Mouse (Mus musculus): Measurements from ENCODE around the gene Rtn4.

Rtn4 gene

DNA sequence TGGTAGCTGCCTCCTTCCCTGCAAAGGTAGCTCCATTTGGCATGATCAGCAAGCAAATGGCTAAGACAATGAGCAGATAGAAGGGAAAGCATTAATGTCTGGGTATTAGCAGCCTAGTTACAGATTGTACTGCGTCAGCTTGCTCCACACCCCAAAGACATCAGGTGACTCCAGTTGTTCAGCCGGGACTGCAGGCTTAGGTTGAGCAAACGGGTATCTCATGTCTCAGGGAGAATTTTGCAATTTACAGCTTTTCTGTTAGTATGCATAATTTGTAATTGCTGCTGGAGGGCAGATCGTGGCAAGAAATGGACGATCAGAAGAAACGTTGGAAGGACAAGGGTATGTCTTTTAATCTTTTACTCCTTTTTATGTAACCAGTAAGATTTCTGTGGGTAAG lies 25.8 kb downstream of the Rtn4 start:
- WGBS, result 16% methylated on average over 6 of the region's 6 CpGs

DNA sequence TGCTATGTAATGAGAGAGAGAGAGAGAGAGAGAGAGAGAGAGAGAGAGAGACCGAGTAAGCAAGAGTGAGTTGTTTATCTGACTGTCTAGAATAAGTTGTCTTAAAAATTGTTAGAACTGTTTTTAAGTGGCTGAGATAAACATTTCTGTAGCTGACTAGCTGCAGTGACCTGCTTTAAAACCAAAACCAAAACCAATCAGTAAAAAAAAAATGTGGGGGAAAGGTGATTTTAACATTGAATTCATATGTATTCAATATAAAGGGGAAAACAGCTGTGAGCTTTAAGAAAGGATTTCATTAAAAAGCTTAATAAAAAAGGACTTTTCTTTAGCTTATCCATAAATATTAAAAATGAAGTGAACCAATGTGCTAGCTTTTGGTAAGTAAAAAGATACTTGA lies 26.9 kb downstream of the Rtn4 start:
- 8% methylated on average over 1 of the region's 1 CpGs for WGBS

DNA sequence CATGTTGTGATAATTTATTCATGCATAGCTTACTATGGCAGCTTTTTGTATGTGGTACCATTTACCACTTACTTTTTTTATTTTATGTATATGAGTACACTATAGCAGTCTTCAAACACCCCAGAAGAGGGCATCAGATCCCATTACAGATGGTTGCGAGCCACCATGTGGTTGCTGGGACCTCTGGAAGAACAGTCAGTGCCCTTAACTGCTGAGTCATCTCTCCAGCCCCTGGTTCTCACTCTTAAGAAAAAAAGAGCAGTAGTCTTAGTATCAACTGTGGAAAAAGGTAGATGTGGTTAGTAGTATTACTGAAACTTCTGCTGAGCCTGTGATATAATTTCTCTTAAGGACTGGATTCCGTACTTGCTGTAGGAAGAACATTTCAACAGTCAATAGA lies 31.5 kb downstream of the Rtn4 start:
- WGBS, result 66% methylated on average over 2 of the region's 2 CpGs

DNA sequence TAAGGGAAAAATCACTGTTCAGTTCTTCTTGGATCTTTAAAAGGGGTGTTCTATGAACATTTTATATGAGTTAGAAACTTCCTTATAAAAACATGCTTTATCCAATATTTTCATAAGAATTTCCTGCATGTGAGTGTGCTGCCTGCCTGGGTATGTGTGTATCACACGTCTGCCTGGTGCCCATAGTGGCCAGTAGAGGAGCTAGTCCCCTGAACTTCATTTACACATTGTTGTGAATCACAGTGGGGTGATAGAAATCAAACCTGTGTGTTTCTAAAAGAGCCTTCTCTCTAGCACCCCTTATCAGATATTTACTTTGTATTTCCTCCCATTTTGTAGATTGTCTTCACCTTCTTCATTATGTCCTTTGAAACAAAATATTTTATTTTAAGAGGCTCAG lies 32.9 kb downstream of the Rtn4 start:
- 33% methylated on average over 1 of the region's 1 CpGs for WGBS

DNA sequence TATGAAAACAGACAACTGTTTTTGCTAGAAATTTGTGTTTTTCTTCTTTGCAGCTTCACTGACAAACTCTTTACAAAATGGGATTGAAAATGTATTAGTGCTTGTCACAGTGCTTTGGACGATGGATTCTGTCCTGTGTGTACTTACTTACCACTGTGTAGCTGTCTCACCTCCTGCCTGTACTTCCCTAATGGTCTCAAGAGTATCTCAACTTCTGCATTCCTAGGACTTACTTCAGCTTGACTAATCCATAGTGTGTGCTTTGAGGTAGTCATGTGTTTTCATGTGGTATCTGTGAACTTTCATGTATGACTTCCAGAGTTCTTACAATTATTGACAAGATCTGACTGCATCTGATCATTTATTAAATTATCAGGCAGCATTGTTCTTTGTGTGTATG lies 35.2 kb downstream of the Rtn4 start:
- WGBS, result 48% methylated on average over 1 of the region's 1 CpGs

DNA sequence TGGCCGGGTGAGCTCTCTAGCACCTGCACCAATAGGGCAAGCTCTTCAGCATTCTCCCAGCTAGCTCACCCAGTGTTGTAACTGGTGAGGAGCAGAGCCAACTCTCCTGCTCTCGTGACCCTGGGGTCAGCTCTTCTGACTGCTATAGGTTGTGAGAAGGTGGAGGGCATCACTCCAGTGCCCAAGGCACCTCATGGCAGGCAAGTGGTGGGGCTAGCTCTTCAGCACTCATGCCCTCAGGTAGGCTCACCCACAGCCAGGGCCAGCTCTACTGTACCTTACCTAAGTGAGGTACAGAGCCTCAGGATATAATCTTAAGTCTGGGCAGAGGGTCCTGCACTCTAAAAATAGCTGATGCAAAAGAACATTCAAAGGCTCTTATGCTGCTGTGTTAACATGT lies 47.0 kb downstream of the Rtn4 start:
- 90% methylated on average over 2 of the region's 2 CpGs for WGBS

DNA sequence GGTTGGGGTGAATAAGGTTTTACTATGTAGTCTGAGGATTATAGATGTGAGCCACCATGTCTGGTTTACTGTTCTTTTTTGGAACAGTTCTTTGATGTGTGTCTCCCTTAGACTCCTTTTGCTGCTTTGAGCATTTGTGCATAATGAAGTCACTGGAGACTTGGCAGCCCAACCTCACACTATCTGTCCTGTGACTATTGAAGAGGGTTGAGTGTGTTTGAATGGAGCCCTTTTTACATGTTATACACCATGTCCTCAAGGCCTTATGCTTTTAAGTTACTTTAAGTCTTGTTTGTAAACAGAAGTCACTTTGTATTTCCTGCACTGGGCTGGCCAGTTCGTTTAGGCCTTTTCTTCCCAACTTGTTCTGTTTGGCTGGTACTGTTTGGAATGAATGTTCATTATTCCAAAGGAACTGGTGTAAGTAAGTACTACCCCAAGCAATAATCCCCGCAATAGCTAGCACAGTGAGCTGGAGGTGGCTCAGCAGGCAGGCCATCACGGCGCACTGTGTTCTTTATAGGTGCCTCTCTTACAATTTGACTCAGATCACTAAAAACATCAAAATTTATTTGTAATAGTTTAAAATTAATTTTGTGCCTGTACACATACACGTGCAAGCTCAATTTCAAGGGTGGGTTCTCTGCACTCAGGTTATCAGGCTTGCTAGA lies 52.1 kb downstream of the Rtn4 start:
- 64% methylated on average over 5 of the region's 5 CpGs for WGBS

DNA sequence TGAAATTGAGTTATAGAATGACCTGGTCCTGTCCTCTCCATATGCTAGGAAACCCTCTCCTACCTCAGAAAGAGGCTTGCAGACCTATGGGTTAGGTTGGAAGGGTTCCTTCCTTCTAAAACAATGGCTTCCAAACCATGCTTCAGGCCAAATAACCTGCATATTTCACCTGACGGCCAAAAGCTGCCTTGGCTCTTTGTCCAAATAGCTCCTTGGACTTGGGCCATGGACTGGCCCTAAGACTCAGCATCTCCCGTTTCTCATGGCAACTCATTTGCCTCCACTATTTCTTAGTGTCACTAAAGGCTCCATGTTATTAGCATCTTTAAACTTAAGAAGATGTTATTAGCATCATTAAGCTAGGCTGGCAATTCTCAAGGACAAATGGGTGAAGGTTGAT lies 52.8 kb downstream of the Rtn4 start:
- 50% methylated on average over 2 of the region's 2 CpGs for WGBS

DNA sequence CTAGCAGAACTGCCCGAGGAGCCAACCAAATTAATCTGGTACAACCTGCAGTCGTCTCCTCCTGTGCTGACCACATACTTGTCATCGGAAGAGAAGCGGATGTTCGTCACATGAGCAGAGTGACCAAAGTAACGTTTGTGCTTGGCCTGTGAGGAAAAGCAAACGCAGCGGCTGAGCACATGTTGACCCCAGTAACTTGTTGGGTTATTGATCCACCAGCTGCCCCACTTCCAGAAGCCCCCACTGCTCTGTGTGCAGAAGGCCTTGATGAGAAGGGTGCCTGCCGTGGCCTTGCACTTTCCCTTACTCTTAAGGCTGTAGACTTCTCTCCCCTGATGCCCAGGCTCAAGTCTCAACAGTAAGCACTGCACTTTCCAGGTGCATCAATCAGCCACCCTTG lies 53.5 kb downstream of the Rtn4 start:
- 88% methylated on average over 9 of the region's 9 CpGs for WGBS

DNA sequence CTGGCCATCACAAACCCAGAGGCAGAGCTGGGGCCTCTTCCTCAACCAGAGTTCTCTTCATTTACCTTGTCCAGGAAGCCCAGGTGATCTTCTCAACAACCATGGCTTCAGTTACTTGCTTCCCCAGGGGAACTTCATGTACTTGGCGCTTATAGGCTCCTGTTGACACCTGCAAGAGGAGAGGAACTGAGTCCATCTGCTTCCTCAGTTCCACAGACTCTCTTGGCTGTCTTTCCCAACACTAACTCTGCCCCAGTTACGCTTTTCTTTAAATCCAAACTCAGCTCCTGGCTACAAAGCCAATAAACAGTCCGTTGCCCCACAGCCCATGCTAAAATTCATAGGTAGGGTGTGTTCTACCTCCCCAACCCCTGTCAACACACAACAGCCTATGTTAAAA lies 54.6 kb downstream of the Rtn4 start:
- WGBS, result 65% methylated on average over 3 of the region's 3 CpGs

DNA sequence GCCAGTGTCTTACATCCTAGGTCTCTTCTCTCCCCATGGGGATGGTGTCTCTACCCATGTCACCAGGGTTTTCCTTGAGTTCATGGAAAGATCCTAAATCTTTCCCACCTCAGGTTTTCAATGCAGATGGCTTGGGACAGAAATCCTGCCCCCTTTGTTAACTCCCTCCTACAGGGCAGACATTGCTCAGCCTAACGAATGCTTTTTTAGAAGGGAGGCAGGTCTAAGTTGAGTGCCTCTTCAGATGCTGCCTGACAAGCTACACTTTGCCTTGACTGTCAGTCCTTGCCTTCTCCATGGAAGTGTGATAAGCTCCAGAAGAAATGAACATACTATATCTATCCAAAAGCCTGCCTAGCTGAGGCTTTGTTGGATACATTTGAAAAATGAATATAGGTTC lies 55.1 kb downstream of the Rtn4 start:
- 40% methylated on average over 1 of the region's 1 CpGs for WGBS

DNA sequence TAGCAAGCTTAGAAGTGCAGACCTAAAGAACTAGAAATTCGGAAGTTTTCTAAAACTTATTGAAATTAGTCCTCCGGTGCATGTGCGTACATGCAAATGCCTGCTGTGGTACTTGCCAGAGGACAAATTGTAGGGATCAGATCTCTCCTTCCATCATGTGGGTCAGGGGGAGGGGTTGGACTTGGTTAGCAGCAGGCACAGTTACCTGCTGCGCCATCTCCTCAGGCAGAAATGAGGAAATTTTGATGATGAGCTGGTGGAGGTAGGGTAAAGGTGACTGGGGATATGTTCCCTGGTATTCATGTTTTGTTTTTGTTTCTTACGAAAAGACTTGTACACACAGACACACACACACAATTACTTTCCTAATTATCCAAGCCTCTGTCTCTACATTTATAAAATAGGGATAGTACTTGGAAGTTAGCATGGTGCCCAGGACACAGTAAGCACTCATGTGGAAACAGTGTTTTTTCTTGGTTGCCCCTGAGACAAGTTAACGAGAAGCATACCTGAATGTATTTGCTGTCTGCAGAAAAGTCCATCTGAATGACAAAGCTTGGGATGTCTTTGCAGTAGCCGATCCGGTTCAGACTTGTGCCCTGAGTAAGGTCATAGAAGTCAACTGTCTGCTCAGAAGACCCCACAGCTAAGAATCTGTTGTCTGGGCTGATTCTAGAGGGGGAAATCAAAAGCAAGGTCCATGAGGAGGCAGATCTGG lies 56.2 kb downstream of the Rtn4 start:
- WGBS, result 78% methylated on average over 8 of the region's 8 CpGs

DNA sequence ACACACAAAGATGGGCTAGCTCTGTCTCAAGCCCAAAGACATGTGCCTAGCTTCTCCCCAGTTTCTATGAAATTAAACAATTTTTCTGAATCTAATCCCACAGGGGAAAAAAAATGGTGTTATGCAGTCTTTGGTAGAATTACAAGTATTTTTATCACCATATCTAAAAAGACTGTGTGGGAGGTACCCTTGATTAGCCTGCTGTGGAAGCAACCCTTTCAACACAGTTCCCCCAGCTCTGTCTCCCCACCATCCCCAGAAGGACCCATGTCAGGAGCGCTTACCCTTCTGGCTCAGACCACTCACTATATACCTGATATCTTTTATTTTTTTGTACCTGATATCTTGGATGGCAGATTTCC lies 56.7 kb downstream of the Rtn4 start:
- WGBS, result 65% methylated on average over 1 of the region's 1 CpGs

DNA sequence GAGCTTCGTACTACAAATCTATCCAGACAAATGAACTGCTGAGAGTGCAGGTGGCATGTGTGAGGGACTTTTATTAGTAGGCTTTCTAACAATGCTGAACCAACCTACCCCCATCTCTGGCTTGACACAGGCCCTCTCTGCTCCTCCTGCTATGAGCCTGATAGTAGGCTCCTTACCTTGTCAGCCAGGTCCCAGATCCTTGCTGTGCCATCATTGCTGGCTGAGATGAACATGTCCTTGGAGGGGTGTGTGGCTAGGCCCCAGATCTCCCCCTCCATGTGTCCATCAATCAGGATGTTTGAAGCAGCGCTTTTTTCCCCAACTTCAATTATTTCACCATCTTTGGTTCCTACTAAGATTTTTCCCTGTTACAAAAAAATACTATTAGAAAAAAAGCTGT lies 58.3 kb downstream of the Rtn4 start:
- WGBS, result 85% methylated on average over 2 of the region's 2 CpGs

DNA sequence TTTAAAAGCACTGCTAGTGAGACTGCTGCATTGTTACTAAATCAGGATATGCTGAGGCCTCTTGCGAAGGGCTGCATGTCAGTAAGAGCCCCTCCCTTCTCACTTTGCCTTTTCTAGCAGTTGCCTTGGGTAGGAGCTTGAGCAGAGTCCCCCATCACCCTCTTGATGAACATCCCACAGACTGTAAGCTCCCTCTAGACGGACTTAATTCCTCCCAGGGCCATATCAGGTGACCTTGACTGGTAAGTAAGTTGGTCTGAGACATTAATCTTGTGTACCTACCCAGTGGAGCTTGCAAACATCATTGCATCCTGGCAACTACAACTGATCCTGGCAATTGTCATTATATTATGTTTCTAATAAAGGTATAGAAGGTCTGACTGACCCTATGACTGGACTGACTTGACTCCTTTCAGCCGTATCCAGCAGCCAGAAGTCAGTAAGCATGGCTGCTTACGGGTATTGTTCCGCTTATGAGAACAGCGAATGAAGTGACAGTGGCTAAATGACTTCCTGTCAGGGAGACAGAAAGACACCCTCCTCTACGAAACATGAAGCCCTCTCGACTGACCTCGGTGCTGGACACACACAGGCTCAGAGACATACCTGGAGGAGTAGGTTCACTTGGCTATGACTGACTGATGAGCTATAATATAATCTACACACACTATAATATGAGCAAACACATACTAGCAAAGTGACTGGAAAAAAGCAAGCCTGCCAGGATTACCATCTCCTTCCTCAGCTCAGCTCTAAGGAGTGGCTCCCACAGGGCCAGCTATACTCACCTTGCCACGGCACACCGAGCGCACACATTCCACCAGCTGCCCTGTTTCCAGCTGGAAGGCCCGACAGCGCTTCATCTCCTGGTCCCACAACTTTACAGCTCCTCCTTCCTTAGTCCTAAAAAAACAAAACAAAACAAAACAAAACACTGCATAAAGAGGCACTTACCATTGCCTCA lies 59.2 kb downstream of the Rtn4 start:
- WGBS, result 79% methylated on average over 14 of the region's 14 CpGs

DNA sequence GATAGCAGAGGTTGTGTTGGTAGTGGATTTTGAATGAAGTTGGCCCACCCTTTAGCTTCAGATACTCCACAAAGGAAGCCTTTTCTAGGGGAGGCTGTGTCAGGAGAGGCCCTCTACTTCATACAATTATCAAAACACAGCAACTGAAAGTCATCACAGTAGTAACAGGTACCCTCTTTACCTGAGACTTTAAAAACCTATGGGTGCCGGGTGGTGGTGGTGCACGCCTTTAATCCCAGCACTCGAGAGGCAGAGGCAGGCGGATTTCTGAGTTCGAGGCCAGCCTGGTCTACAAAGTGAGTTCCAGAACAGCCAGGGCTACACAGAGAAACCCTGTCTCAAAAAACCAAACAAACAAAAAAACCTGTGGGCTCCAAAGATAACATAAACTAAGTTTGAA lies 63.3 kb downstream of the Rtn4 start:
- 96% methylated on average over 5 of the region's 5 CpGs for WGBS

DNA sequence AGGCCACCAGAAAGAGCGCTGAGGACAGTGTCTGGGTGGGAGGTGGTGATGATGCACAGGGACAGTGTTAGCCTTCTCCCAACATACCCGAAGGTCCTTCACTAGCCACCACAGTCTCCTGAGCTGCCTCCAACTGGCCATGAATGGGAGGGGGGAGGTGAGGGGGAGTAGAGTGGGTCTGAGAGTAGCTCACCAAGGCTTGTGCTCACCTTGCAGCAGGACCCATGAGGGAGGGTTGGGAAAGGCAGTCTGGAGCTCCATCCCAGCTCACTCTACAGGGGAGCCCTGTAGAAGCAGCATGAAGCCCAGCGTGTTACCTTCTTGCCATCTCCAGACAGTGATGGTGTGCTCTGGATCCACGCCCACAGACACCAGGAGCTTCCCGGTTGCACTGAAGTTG lies 65.9 kb downstream of the Rtn4 start:
- WGBS, result 77% methylated on average over 5 of the region's 5 CpGs

DNA sequence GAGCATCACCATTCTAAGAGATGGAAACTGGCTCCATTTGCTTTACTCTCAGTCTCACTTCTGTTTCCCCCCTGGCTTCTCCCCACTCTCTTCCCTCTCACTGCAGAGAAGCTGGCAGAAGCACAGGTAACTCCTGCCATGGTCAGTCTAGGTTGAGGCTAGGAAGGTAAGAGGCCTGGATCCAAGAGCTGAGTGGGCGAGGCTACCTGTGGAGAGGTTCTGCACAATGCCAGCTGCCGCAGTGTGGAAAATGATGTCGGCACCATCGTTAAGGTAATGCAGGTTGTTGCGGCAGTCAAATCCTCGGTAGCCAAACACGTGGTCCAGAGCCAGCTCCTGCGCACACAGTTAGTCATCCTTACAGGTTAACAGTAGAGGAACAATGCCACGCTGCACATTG lies 68.6 kb downstream of the Rtn4 start:
- 88% methylated on average over 9 of the region's 9 CpGs for WGBS

DNA sequence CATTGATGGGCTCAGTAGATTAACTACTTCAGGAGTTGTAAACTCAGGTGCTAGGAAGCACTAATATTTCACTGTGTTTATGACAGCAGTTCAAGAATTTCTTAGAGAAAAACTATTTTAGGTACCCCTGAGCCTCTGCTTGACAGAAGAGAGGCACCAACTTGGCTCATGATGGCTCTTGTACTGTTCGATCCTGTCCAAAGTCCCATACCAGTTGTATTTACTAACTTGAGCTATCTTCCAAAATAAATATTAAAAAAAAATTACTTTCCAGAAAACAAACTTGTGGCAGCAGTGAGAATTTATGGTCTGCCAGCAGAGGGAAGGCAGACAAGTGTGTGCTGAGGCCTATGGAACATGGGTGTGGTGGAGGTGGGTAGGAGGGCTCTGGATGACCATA lies 70.0 kb downstream of the Rtn4 start:
- 94% methylated on average over 1 of the region's 1 CpGs for WGBS

DNA sequence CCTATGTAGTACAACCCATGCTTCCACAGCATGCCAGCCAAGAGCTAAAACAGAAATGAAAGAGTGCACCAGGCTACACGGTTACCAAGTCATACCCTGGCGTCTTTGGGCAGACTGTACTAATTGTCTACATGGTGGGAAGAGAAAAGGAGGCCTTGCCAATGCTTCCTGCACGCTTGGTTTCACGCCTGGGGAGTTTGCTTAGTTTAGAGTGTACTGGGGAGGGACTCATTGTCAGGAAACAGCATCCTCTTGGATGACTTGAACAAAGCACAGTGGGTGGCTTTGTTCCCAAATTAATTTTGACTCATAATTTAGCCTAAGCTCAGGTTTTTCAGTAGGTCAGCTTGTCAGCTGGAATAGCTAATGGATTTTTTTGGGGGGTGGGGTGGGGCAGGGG lies 72.3 kb downstream of the Rtn4 start:
- 29% methylated on average over 4 of the region's 4 CpGs for WGBS

DNA sequence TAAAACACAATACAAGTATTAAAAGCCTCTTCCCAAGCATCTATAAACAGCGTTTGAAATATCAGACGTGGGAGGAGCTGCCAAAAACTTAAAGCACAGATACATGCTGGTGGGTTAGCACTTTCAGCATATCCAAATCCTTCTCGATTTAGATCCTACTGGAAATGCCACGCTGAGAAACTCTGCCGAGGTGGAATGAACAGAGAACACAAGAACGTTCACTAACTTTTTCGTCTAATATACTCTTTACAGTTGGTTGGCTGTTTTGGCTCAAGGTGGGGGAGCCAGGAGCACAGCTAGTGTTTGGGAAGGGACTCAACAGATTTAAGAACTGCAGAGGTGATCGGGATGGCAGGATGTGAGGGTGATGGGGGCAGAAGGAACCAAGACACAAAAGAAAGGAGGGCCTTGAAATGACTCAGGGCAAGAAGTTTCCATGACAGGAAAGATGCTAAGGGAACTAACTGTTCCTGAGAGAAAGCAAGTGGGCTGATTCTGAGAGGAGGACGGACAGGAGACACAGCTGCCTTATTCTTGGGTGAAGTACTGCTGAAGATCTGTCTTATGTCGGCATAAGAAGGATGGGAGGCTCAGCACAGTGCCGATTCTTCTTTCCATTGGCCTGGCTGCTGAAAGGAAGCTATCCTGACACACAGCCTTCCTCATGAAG lies 73.7 kb downstream of the Rtn4 start:
- WGBS, result 45% methylated on average over 11 of the region's 11 CpGs
